Mouse (Mus musculus) midbrain, embryonic 14.5 days (tissue): Measurements from ENCODE around the gene Rps24. TPM values are rescaled to one million over a fixed set of nuclear protein-coding genes. Genes with fewer than 3 reads are reported as not detected.

Source experiments
- ATAC-seq: fragments of 200-750 bp; cut with Nextera tagmentation; 2 replicates; pipeline ENCODE4 v1.8.0; 2017; ENCODE audit warnings: moderate number of reproducible peaks, moderate library complexity; ENCODE audit not compliant: low FRiP score, low TSS enrichment
- DNase-seq: peaks from one replicate; pipeline ENCODE4 v3.0.0-alpha.2; 2015
- H3K27ac ChIP-seq: fragments of 300-500 bp; sonication (generic); replicated peaks from 2 replicates; pipeline ENCODE4 v1.5.1; 2014; ENCODE audit warnings: mild to moderate bottlenecking, low read depth, low read length, moderate library complexity
- H3K27me3 ChIP-seq: fragments of 300-500 bp; sonication (generic); 2 replicates; pipeline ENCODE4 v1.6.1; 2014; ENCODE audit warnings: low read length, control low read depth, mixed read lengths; ENCODE audit not compliant: control insufficient read depth, insufficient read depth
- H3K36me3 ChIP-seq: fragments of 300-500 bp; sonication (generic); 2 replicates; pipeline ENCODE4 v1.6.1; 2014; ENCODE audit warnings: low read length, control low read depth; ENCODE audit not compliant: control insufficient read depth, insufficient read depth
- H3K4me1 ChIP-seq: fragments of 300-500 bp; sonication (generic); 2 replicates; pipeline ENCODE4 v1.6.1; 2014; ENCODE audit warnings: mild to moderate bottlenecking, antibody characterized with exemption, low read length, control low read depth; ENCODE audit not compliant: control insufficient read depth, insufficient read depth
- H3K4me2 ChIP-seq: fragments of 300-500 bp; sonication (generic); 2 replicates; pipeline ENCODE4 v1.6.1; 2014; ENCODE audit warnings: mild to moderate bottlenecking, low read length, moderate library complexity
- H3K4me3 ChIP-seq: fragments of 300-500 bp; sonication (generic); replicated peaks from 2 replicates; pipeline ENCODE4 v1.5.1; 2014; ENCODE audit warnings: low read depth, low read length
- H3K9ac ChIP-seq: fragments of 300-500 bp; sonication (generic); replicated peaks from 2 replicates; pipeline ENCODE4 v1.6.1; 2014; ENCODE audit warnings: mild to moderate bottlenecking, low read length, moderate library complexity
- H3K9me3 ChIP-seq: fragments of 300-500 bp; sonication (generic); 2 replicates; pipeline ENCODE4 v1.6.1; 2016; ENCODE audit warnings: low read length, control low read depth, mixed read lengths; ENCODE audit not compliant: control insufficient read depth
- WGBS: fragments of 180-500 bp; shearing (Covaris S2); extraction: QIAGEN DNeasy Blood & Tissue Kit; methylation state at CpG from one replicate; pipeline ENCODE4 v1.1.7; 2014; 5-methylcytosine and 5-hydroxymethylcytosine counted together
- polyA plus RNA-seq: library from polyadenylated mRNA; unstranded; fragments of >200 nt; fragmentation: Nextera tagmentation; extraction: Ambion mirVana; gene quantifications from 2 replicates; pipeline ENCODE4 v1.2.1, GENCODE M21; 2014

The Rps24 gene
- polyA plus RNA-seq, 1 experiment from 2014 or later: 772 TPM

DNA sequence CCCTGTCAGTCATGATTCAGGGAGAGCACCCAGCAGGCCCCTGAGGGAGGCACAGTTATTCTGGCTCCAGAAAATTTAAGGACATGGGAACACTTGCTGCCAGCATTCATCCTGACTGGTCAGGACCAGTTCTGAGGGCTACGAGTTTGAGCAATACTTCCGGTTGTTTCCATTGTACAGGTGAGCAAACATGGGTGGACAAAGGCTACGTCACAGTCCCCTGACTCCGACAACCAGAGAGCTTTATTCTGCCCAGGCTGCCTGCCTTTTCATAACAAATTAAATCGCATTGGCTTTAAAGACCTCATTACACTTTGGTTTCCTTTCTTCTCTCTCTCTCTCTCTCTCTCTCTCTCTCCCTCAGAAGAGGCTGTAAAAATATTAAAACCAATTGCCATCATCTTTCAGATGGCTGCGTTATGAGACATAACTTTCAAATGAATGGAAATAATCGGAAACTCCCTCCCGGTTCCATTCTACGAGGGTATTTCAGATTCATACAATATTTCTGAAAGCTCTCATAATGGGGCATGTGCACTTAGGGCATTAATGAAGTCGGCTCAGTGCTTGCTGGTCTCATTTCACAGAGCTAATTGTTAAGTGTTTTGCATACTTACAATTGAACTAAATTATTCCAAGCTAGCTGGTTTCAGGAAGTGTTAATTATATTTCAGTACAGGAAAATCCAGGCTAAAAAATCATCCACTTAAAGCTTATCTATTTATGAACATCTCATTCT, 38.9 kb downstream of the Rps24 start:
- no peak for ATAC-seq
- no peaks in the 10 kb centered on the region for H3K9me3 ChIP-seq
- no peak overlapping the region for H3K4me3 ChIP-seq
- no peak overlapping the region for H3K9ac ChIP-seq
- peaks cover 29% of the 10 kb centered on the region for H3K4me1 ChIP-seq
- 41% methylated on average over 10 of the region's 10 CpGs for WGBS
- peak; percentile 50 for DNase-seq
- H3K4me2 ChIP-seq: no peak overlapping the region
- no peaks in the 10 kb centered on the region for H3K27me3 ChIP-seq
- peak overlapping the region; percentile 55 for H3K27ac ChIP-seq
- no peaks in the 10 kb centered on the region for H3K36me3 ChIP-seq

DNA sequence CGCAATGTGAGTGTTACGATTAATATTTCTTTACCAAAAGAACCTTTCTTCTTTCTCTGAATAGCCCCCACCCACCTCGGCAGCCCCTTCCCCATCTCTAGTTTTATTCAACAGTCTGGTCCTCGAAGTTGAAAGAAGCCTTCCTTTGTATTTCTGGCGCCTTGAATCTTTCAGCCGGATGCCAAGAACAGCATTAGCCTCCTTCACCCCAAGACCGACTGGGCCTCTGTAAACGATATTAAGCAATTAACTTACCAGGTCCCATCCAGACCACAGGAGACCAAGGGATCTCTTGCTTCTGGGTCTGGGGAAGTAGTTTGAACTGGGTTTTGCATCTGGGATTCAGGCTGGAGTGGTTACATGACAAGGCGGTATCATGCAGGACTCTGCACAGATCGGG, 39.5 kb downstream of the Rps24 start:
- H3K27ac ChIP-seq: peak overlapping the region; percentile 70
- no peaks in the 10 kb centered on the region for H3K9me3 ChIP-seq
- H3K4me3 ChIP-seq: no peak overlapping the region
- 49% methylated on average over 10 of the region's 10 CpGs for WGBS
- no peaks in the 10 kb centered on the region for H3K27me3 ChIP-seq
- no peak for ATAC-seq
- no peaks in the 10 kb centered on the region for H3K36me3 ChIP-seq
- no peak for DNase-seq
- H3K4me1 ChIP-seq: peaks cover 30% of the 10 kb centered on the region
- no peak overlapping the region for H3K9ac ChIP-seq
- no peak overlapping the region for H3K4me2 ChIP-seq

GRCm38 (mm10) chr14:24530228-24530627, 43.3 kb downstream of the Rps24 start:
- ATAC-seq (peak; percentile 69; the same call in 1 of the 2 replicates), DNase-seq (peak; percentile 75)
- Histone ChIP-seq H3K9ac (no peak overlapping the region), H3K9me3 (no peaks in the 10 kb centered on the region), H3K4me3 (no peak overlapping the region), H3K27me3 (no peaks in the 10 kb centered on the region), H3K36me3 (no peaks in the 10 kb centered on the region), H3K4me1 (peaks cover 57% of the 10 kb centered on the region), H3K4me2 (no peak overlapping the region), H3K27ac (peak overlapping the region; percentile 28)
- under 1% methylated on average over 6 of the region's 6 CpGs for WGBS

DNA sequence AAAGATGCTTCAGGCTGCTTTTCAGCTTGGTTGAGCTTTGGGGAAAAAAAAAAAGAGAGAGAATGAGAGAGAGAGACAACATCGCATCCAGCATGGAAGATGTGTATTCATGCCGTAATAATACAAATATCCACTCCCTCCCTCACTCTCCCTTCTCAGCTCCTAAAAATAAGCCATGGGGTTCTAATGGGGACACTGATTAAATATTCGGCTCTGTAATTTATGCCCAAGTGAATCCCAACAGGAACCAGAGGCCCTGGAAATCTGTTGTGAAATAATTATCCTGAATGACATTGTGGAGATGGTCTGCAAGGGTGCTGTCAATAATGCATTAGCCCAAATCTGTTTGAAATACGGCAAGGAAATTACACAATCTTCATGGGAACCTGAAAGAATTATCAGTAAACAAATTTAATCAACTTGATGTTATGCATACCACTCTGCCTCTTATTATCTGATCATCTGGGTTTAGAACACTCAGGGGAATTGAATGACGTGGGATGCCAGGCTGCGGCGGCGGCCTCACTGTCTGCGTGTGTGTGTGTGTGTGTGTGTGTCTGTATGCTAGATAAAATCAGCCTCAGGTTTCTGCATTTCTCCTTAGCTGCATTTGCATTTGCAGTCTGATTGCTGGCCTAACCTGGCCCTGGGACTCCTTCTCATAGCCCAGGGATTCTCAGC, 48.1 kb downstream of the Rps24 start:
- DNase-seq (peak; percentile 85), ATAC-seq (no peak; the same call in 1 of the 2 replicates)
- Histone ChIP-seq H3K27me3 (no peaks in the 10 kb centered on the region), H3K4me1 (peaks cover 44% of the 10 kb centered on the region), H3K4me2 (0 out of 2 replicates have a peak overlapping the region, but pooled peaks have one; percentile 6), H3K9me3 (0 out of 2 replicates have a peak, but pooled peaks cover 4% of the 10 kb centered on the region), H3K36me3 (no peaks in the 10 kb centered on the region), H3K4me3 (no peak overlapping the region), H3K27ac (peak overlapping the region; percentile 79), H3K9ac (no peak overlapping the region)
- WGBS: 22% methylated on average over 9 of the region's 9 CpGs

GRCm38 (mm10) chr14:24542901-24543300, 56.0 kb downstream of the Rps24 start:
- Histone ChIP-seq H3K4me3 (no peak overlapping the region), H3K9me3 (no peaks in the 10 kb centered on the region), H3K27me3 (no peaks in the 10 kb centered on the region), H3K27ac (no peak overlapping the region), H3K4me2 (no peak overlapping the region), H3K36me3 (no peaks in the 10 kb centered on the region), H3K4me1 (no peaks in the 10 kb centered on the region), H3K9ac (no peak overlapping the region)
- WGBS: 62% methylated on average over 4 of the region's 4 CpGs
- no peak for DNase-seq
- ATAC-seq: no peak

DNA sequence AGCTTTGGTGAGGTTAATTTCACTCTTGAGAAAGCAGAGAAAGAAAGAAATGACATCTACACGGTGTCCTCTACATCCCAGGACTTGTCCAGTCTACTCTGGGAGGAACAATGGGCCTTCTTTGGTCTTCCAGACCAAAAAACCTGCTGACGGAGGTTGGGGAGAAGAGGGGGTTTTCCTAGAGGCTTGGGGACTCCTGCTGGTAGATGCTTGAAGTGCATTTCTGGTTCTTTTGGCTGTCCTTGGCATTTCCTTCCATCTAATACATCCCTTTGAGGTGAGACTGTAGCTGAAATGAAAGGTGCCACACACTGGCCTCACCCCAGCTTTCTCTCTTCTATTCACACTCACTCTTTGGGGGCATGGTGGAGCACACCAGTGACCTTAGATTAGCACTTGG, 57.1 kb downstream of the Rps24 start:
- Histone ChIP-seq H3K4me3 (no peak overlapping the region), H3K4me1 (no peaks in the 10 kb centered on the region), H3K36me3 (no peaks in the 10 kb centered on the region), H3K9ac (no peak overlapping the region), H3K4me2 (no peak overlapping the region), H3K9me3 (no peaks in the 10 kb centered on the region), H3K27me3 (no peaks in the 10 kb centered on the region), H3K27ac (no peak overlapping the region)
- no peak for DNase-seq
- WGBS: 34% methylated on average over 2 of the region's 2 CpGs
- no peak for ATAC-seq

Other genes starting within 250 kb of the Rps24 start
- 32.9 TPM in 2 replicates for gene Dlg5, start 241.2 kb upstream of the Rps24 start, polyA plus RNA-seq
- not detected in 2 replicates for gene E330034G19Rik, start 193.9 kb upstream of the Rps24 start, polyA plus RNA-seq
- 21.0 and 23.1 TPM in 2 replicates for gene Polr3a, start 67 bp upstream of the Rps24 start, polyA plus RNA-seq